Mouse (Mus musculus): ENCODE measurements at regions not wholly inside any gene's neighbourhood (a gene's known extent, or its start where the extent isn't known, plus 50 kb on each side); places are given as distances from the start of the nearest gene placed in this dataset.

GRCm38 (mm10) chr3:53965142-53965541, 101.5 kb upstream of the Ufm1 start:
- DNase-seq, result no peak

- no peak for DNase-seq
These were observed 90.2 kb upstream of the Ufm1 start for GRCm38 (mm10) chr3:53953801-53954200.

- no peak for DNase-seq
These were observed 76.1 kb upstream of the Ufm1 start for GRCm38 (mm10) chr3:53939684-53940189.

DNA sequence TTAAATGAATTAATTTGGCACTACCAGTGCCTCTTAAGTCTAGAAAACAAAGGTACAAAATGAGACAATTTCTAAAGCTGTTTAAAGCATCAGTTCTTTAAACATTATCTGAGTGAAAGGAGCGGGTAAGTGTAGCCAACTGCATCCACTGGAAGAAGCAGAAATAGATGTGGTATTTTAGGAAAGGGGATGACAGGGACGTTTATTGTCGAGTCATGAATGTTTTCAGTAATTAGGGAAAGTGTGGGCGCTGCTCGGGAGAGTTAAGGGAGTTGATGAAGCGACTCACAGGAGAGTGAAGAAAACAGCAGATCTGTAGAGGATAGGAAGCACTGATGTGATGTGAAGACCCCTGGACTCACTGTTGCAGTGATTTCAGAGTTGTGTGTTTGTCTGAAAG, 68.1 kb upstream of the Ufm1 start:
- DNase-seq, result no peak

- DNase-seq, result no peak
These were observed 56.3 kb upstream of the Ufm1 start for GRCm38 (mm10) chr3:53919941-53920340.

DNA sequence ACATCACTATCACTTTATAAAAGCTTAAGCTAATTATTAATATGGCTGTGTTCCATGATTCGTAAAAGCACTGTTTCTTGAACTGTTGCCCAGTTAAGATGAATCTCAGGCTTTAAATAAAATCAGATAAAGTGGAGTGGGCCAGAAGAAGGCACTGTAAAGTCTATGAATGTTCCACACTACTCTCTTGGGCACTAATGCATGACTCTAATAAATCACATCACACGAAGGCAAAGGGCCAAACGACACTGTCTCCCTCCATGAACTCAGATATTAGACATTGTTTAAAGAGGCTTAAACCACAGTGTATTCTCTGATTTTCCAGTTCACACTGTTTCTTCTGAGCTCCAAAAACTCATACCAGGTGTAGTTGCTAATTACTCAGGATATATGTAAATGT, 55.9 kb upstream of the Ufm1 start:
- no peak for DNase-seq

GRCm38 (mm10) chr3:53917960-53918359, 54.3 kb upstream of the Ufm1 start:
- DNase-seq, result no peak

DNA sequence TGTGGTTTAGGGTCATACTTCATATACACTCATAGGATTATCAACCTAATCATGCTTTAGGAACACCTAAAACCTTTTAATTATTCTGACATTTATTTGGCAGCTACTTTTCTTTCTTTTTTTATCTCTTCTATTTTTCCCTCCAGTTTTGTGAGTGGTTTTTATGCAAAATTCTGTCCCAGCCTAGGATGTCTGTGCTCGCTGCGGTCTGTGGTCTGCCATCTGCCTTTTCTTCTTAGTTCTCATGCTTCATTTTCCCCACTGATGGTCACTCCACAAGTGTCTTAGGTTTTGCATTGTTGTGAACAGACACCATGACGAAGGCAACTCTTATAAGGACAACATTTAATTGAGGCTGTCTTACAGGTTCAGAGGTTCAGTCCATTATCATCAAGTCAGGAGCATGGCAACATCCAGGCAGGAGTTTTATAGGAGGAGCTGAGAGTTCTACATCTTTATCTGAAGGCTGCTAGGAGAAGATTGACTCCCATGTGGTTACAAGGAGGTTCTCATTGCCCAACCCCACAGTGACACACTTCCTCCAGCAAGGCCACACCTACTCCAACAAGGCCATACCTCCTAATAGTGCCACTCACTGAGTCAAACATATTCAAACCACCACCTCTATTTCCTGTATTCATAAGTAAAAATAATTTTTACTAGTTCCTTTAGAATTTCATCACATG, 50.5 kb upstream of the Ufm1 start:
- DNase-seq, result no peak

Measured in thymus, postnatal 4 days (tissue).